Mouse (Mus musculus): ENCODE data around the gene Gphn. TPM values are rescaled to one million over a fixed set of nuclear protein-coding genes. Genes with fewer than 3 reads are reported as not detected.

The Gphn gene
- total RNA-seq (2022) = 10 to 100 TPM; 20.7 to 22.7 (median 22.5) TPM

- DNase-seq (ENCODE audit: low spot score) = peak; percentile 85
Measured at GRCm38 (mm10) chr12:78225707-78226518, at the start of gene Gphn. Gene Gphn, plus strand, starts transcription at chr12:78226379.

GRCm38 (mm10) chr12:78181452-78181851 lies 44.7 kb upstream of the Gphn start:
- DNase-seq (ENCODE audit: low spot score) = no peak

- DNase-seq (ENCODE audit: low spot score) = no peak
Measured at GRCm38 (mm10) chr12:78193942-78194341, 32.2 kb upstream of the Gphn start, which contains the start of gene Gm6657. Gene Gm6657, plus strand, starts transcription at chr12:78194242.

GRCm38 (mm10) chr12:78195368-78195767 lies 30.8 kb upstream of the Gphn start:
- DNase-seq (ENCODE audit: low spot score) = no peak

- DNase-seq (ENCODE audit: low spot score) = no peak
Measured at GRCm38 (mm10) chr12:78203646-78204045, 22.5 kb upstream of the Gphn start.

GRCm38 (mm10) chr12:78205915-78206570 lies 20.1 kb upstream of the Gphn start:
- DNase-seq (ENCODE audit: low spot score) = peak; percentile 55

- no peak for DNase-seq (ENCODE audit: low spot score)
Measured at GRCm38 (mm10) chr12:78206571-78206960, 19.6 kb upstream of the Gphn start.

- DNase-seq (ENCODE audit: low spot score) = no peak
Measured at GRCm38 (mm10) chr12:78209856-78210255, 16.3 kb upstream of the Gphn start.

GRCm38 (mm10) chr12:78215490-78215889 lies 10.7 kb upstream of the Gphn start:
- DNase-seq (ENCODE audit: low spot score) = no peak

GRCm38 (mm10) chr12:78219191-78219825 lies 6.9 kb upstream of the Gphn start:
- DNase-seq (ENCODE audit: low spot score) = peak; percentile 59

GRCm38 (mm10) chr12:78226519-78226875 lies 318 bp downstream of the Gphn start:
- DNase-seq (ENCODE audit: low spot score) = peak; percentile 72

GRCm38 (mm10) chr12:78227021-78227932 lies 1.1 kb downstream of the Gphn start:
- peak; percentile 49 for DNase-seq (ENCODE audit: low spot score)

GRCm38 (mm10) chr12:78228139-78228538 lies 2.0 kb downstream of the Gphn start:
- no peak for DNase-seq (ENCODE audit: low spot score)

GRCm38 (mm10) chr12:78232560-78232959 lies 6.4 kb downstream of the Gphn start:
- no peak for DNase-seq (ENCODE audit: low spot score)

GRCm38 (mm10) chr12:78248366-78248765 lies 22.2 kb downstream of the Gphn start:
- DNase-seq (ENCODE audit: low spot score) = no peak

GRCm38 (mm10) chr12:78249151-78249550 lies 23.0 kb downstream of the Gphn start:
- peak; percentile 44 for DNase-seq (ENCODE audit: low spot score)

- DNase-seq (ENCODE audit: low spot score) = no peak
Measured at GRCm38 (mm10) chr12:78277386-78277785, 51.2 kb downstream of the Gphn start.

- no peak for DNase-seq (ENCODE audit: low spot score)
Measured at GRCm38 (mm10) chr12:78290384-78290783, 64.2 kb downstream of the Gphn start.

GRCm38 (mm10) chr12:78298824-78299398 lies 72.7 kb downstream of the Gphn start:
- no peak for DNase-seq (ENCODE audit: low spot score)

GRCm38 (mm10) chr12:78315106-78315505 lies 88.9 kb downstream of the Gphn start:
- peak; percentile 5 for DNase-seq (ENCODE audit: low spot score)

GRCm38 (mm10) chr12:78327946-78328345 lies 101.8 kb downstream of the Gphn start:
- DNase-seq (ENCODE audit: low spot score) = no peak

Measured in heart, adult 8-10 months (tissue).